Mouse (Mus musculus) forebrain, embryonic 14.5 days (tissue): ENCODE data around the gene Krt73. TPM values are rescaled to one million over a fixed set of nuclear protein-coding genes. Genes with fewer than 3 reads are reported as not detected.

ENCODE experiments used
- ATAC-seq: fragments of 200-750 bp; cut with Nextera tagmentation; 2 replicates; pipeline ENCODE4 v1.8.0; 2017; ENCODE audit warnings: mild to moderate bottlenecking, moderate library complexity
- DNase-seq: peaks from one replicate; pipeline ENCODE4 v3.0.0-alpha.2; 2015; ENCODE audit warnings: low spot score
- H3K27ac ChIP-seq: fragments of 300-500 bp; sonication (generic); 2 replicates; pipeline ENCODE4 v1.5.1; 2014; ENCODE audit warnings: low read depth, mild to moderate bottlenecking, control low read depth, low read length, moderate library complexity
- H3K27me3 ChIP-seq: fragments of 300-500 bp; sonication (generic); replicated peaks from 2 replicates; pipeline ENCODE4 v1.6.1; 2014; ENCODE audit warnings: low read length, control low read depth, mixed read lengths; ENCODE audit not compliant: control insufficient read depth, insufficient read depth
- H3K36me3 ChIP-seq: fragments of 300-500 bp; sonication (generic); 2 replicates; pipeline ENCODE4 v1.6.1; 2014; ENCODE audit warnings: low read length, control low read depth; ENCODE audit not compliant: control insufficient read depth, insufficient read depth
- H3K4me1 ChIP-seq: fragments of 300-500 bp; sonication (generic); 2 replicates; pipeline ENCODE4 v1.6.1; 2014; ENCODE audit warnings: antibody characterized with exemption, low read length, control low read depth; ENCODE audit not compliant: control insufficient read depth, insufficient read depth
- H3K4me2 ChIP-seq: fragments of 300-500 bp; sonication (generic); 2 replicates; pipeline ENCODE4 v1.6.1; 2014; ENCODE audit warnings: mild to moderate bottlenecking, control low read depth, low read length
- H3K4me3 ChIP-seq: fragments of 300-500 bp; sonication (generic); 2 replicates; pipeline ENCODE4 v1.5.1; 2014; ENCODE audit warnings: low read depth, low read length, control low read depth
- H3K9ac ChIP-seq: fragments of 300-500 bp; sonication (generic); 2 replicates; pipeline ENCODE4 v1.6.1; 2014; ENCODE audit warnings: mild to moderate bottlenecking, low read length, control low read depth, moderate library complexity
- H3K9me3 ChIP-seq: fragments of 300-500 bp; sonication (generic); replicated peaks from 2 replicates; pipeline ENCODE4 v1.6.1; 2016; ENCODE audit warnings: low read length, control low read depth, mixed read lengths; ENCODE audit not compliant: control insufficient read depth
- WGBS: fragments of 180-500 bp; shearing (Covaris S2); extraction: QIAGEN DNeasy Blood & Tissue Kit; methylation state at CpG from one replicate; pipeline ENCODE4 v1.1.7; 2014; 5-methylcytosine and 5-hydroxymethylcytosine counted together
- polyA plus RNA-seq: library from polyadenylated mRNA; unstranded; fragments of >200 nt; fragmentation: Nextera tagmentation; extraction: Ambion mirVana; gene quantifications from 2 replicates; pipeline ENCODE4 v1.2.1, GENCODE M21; 2014

Krt73 gene
- 0.36 and 0.81 TPM in 2 replicates for polyA plus RNA-seq

DNA sequence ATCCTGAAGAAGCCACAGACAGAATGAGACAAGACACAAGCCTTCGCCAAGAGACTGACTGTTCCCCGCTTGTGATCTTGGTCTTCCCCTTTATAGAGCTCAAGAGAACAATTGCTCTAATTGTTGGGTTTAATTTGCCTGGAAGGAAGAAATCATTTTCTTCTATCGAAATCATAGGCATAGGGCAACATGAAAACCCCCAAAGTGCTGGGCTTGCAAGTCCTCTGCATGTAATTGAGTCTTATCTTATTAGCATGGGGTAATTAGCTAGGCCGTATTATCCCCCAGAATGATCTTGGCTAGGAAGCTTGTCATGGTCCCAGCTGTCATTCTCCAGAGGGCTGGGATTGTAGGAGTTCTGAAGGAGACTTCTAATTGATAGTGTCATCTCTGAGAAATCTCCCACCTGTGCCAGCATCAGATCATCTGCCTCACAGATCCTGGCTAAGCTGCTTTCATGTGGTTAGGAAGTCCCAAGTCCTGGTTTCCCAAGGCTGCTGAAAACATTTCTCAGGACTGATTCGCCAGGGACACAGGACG lies at the start of gene Krt73:
Gene Krt73, minus strand, starts transcription at position 51 of the 540 bp plus-strand sequence.
- ATAC-seq (0 out of 2 replicates have a peak, but pooled peaks have one; percentile 37), DNase-seq (peak; percentile 61)
- 58% methylated on average over 6 of the region's 6 CpGs for WGBS

DNA sequence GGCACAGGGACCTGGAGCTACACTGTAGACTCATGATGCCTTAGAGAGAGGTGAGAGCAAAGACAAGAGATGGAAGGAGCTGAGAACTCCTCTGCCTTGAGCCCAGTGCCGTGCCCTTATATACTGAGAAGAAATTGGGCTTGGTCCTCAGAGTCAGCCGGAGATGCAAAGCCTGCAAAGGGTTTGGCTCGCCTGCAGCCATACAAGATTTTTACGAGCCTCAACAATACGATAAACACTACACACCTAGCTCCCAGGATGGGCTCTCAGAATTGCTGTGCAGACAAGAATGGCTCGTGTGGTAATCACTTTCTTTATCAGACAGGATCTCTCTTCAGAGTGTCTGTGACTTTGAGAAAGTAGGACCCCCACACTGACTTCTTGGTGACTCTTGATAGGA lies 48.5 kb upstream of the Krt73 start, which contains the start of gene Krt1:
Gene Krt1, minus strand, starts transcription at position 101 of the 400 bp plus-strand sequence.
- H3K36me3 ChIP-seq, result no peaks in the 10 kb centered on the region

More for the DNA sequence above, at the start of gene Krt73:
- Histone ChIP-seq H3K4me3 (no peak within 1 kb of the TSS), H3K9me3 (no peaks in the 10 kb centered on the region), H3K9ac (no peak within 1 kb of the TSS), H3K27ac (peak within 1 kb of the TSS; percentile 48; the same call in 1 of the 2 replicates), H3K36me3 (no peaks in the 10 kb centered on the region), H3K4me1 (0 out of 2 replicates have a peak, but pooled peaks cover 5% of the 10 kb centered on the region), H3K4me2 (no peak within 1 kb of the TSS), H3K27me3 (no peaks in the 10 kb centered on the region)

DNA sequence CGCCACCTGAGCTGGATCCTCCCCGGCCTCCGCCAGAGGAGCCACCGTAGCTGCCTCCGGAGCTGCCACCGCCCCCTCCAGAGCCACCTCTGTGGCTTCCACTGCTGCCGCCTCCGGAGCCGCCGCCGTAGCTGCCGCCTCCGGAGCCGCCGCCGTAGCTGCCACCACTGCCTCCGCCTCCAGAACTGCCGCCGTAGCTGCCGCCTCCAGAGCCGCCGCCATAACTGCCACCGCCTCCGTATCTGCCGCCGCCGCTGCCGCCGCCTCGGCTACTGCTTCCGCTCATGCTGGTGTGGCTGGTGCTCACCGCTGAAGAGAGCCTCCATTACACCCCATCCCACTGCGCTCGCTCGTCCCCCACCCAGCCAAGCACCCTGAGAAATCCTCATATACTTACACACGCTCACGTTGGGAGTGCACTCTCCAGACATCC lies 43.8 kb upstream of the Krt73 start:
- H3K36me3 ChIP-seq, result no peaks in the 10 kb centered on the region
- ATAC-seq, result peak; percentile 90
- H3K4me3 ChIP-seq, result peak overlapping the region; percentile 45
- no peaks in the 10 kb centered on the region for H3K9me3 ChIP-seq
- H3K9ac ChIP-seq, result peak overlapping the region; percentile 78
- H3K4me2 ChIP-seq, result peak overlapping the region; percentile 72
- under 1% methylated on average over 32 of the region's 37 CpGs for WGBS
- H3K27ac ChIP-seq, result peak overlapping the region; percentile 80
- peak; percentile 63 for DNase-seq
- no peaks in the 10 kb centered on the region for H3K27me3 ChIP-seq
- 0 out of 2 replicates have a peak, but pooled peaks cover 3% of the 10 kb centered on the region for H3K4me1 ChIP-seq

More for the DNA sequence above, 48.5 kb upstream of the Krt73 start, which contains the start of gene Krt1:
- Histone ChIP-seq H3K4me3 (no peak within 1 kb of the TSS), H3K27ac (no peak within 1 kb of the TSS), H3K27me3 (no peaks in the 10 kb centered on the region), H3K9me3 (no peaks in the 10 kb centered on the region), H3K4me2 (no peak within 1 kb of the TSS), H3K9ac (no peak within 1 kb of the TSS), H3K4me1 (no peaks in the 10 kb centered on the region; the same call in 1 of the 2 replicates)
- 87% methylated on average over 6 of the region's 6 CpGs for WGBS
- DNase-seq (no peak), ATAC-seq (no peak)

- 58% methylated on average over 9 of the region's 9 CpGs for WGBS
- Histone ChIP-seq H3K9ac (no peak overlapping the region), H3K36me3 (no peaks in the 10 kb centered on the region), H3K27ac (no peak overlapping the region), H3K9me3 (no peaks in the 10 kb centered on the region), H3K4me3 (no peak overlapping the region), H3K4me1 (0 out of 2 replicates have a peak, but pooled peaks cover 3% of the 10 kb centered on the region), H3K27me3 (no peaks in the 10 kb centered on the region), H3K4me2 (no peak overlapping the region)
- DNase-seq (no peak), ATAC-seq (no peak)
These were observed 41.0 kb upstream of the Krt73 start for GRCm38 (mm10) chr15:101843192-101843591.

- Histone ChIP-seq H3K27ac (no peak overlapping the region), H3K27me3 (no peaks in the 10 kb centered on the region), H3K4me3 (no peak overlapping the region), H3K4me2 (no peak overlapping the region), H3K9ac (no peak overlapping the region), H3K4me1 (no peaks in the 10 kb centered on the region), H3K36me3 (no peaks in the 10 kb centered on the region), H3K9me3 (no peaks in the 10 kb centered on the region)
- ATAC-seq, result no peak
- 68% methylated on average over 5 of the region's 5 CpGs for WGBS
- no peak for DNase-seq
These were observed 32.7 kb upstream of the Krt73 start for GRCm38 (mm10) chr15:101834784-101835328.

DNA sequence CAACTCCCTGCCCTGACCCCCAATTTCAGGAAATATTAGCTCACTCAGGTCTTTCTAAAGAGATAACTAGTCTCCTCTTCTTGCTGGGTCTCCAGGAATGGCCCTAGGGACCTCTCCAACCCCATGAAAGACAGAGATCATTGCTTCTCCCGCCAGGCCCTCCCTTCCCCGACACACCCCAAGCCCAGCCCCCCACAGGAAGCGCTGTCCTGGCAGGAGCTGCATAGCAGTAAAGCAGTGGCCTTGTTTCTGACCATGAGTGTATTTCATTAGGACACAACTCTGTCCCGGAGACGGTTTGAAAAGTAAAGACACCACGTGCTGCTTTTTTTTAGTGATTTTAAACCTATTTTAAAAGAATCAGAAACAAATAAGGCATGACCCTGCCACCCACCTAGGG lies 31.0 kb upstream of the Krt73 start:
- Histone ChIP-seq H3K4me2 (no peak overlapping the region), H3K9me3 (no peaks in the 10 kb centered on the region), H3K4me1 (no peaks in the 10 kb centered on the region), H3K36me3 (no peaks in the 10 kb centered on the region), H3K4me3 (no peak overlapping the region), H3K9ac (no peak overlapping the region), H3K27me3 (no peaks in the 10 kb centered on the region), H3K27ac (no peak overlapping the region)
- 69% methylated on average over 6 of the region's 6 CpGs for WGBS
- no peak for DNase-seq
- ATAC-seq, result no peak

- ATAC-seq, result no peak
- Histone ChIP-seq H3K4me1 (no peaks in the 10 kb centered on the region), H3K27ac (no peak overlapping the region), H3K9me3 (no peaks in the 10 kb centered on the region), H3K4me2 (no peak overlapping the region), H3K9ac (no peak overlapping the region), H3K36me3 (no peaks in the 10 kb centered on the region), H3K27me3 (no peaks in the 10 kb centered on the region), H3K4me3 (no peak overlapping the region)
- 49% methylated on average over 5 of the region's 5 CpGs for WGBS
- DNase-seq, result peak; percentile 37
These were observed 27.3 kb upstream of the Krt73 start for GRCm38 (mm10) chr15:101829441-101829840.

GRCm38 (mm10) chr15:101821786-101822185 lies 19.6 kb upstream of the Krt73 start:
- H3K9ac ChIP-seq, result no peak overlapping the region
- ATAC-seq (no peak), DNase-seq (no peak)
- no peaks in the 10 kb centered on the region for H3K4me1 ChIP-seq
- H3K4me2 ChIP-seq, result no peak overlapping the region
- no peaks in the 10 kb centered on the region for H3K9me3 ChIP-seq
- no peak overlapping the region for H3K27ac ChIP-seq
- H3K4me3 ChIP-seq, result no peak overlapping the region
- 18% methylated on average over 3 of the region's 3 CpGs for WGBS
- no peaks in the 10 kb centered on the region for H3K36me3 ChIP-seq
- H3K27me3 ChIP-seq, result no peaks in the 10 kb centered on the region

DNA sequence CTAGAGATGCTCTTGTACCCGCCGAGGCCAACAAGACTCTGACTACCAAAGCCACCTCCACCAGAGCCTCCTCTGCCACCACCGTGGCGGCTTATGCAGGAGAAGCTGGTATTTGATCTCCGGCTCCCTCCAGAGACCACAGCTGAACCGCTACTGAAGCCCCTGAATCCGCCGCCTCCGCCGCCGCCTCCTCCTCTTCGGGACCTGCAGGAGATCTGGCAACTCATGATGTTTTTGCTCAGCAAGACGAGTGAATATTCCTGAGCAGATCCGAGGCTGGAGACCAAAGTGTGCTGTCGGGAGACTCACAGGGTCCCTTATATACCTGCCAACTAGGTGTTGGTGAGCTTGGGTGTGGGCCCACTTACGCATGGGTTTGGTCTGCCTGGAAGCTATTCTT lies 15.7 kb upstream of the Krt73 start, which contains the start of gene Krt2:
Gene Krt2, minus strand, starts transcription at position 295 of the 400 bp plus-strand sequence.
- H3K9ac ChIP-seq, result no peak within 1 kb of the TSS
- H3K36me3 ChIP-seq, result no peaks in the 10 kb centered on the region
- H3K27me3 ChIP-seq, result no peaks in the 10 kb centered on the region
- no peak for ATAC-seq
- 88% methylated on average over 16 of the region's 16 CpGs for WGBS
- no peak for DNase-seq
- H3K4me1 ChIP-seq, result no peaks in the 10 kb centered on the region
- no peak within 1 kb of the TSS for H3K27ac ChIP-seq
- H3K4me3 ChIP-seq, result no peak within 1 kb of the TSS
- no peak within 1 kb of the TSS for H3K4me2 ChIP-seq
- H3K9me3 ChIP-seq, result no peaks in the 10 kb centered on the region
